Mouse (Mus musculus): ENCODE measurements around the gene Brd3.

Gene Brd3

DNA sequence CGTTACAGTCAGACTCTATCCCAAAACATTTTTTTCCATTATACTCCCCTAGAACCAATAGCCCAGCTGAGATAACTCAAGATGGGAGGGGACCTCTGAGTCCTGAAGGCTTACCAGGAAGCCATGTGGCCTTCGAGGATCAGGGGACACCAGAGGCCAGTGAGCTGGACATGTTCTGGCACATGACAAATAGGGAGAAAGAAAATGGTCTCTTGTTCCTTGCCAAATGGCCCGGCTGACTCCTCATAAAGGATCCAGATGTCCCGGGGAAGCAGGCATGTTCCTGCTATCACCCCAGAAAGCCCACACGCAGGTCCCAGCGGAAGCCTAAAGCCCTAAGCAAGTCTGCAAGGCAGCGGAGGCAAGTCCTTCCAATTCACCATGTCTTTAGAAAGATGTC, 83.9 kb downstream of the Brd3 start:
- DNase-seq: no peak

DNA sequence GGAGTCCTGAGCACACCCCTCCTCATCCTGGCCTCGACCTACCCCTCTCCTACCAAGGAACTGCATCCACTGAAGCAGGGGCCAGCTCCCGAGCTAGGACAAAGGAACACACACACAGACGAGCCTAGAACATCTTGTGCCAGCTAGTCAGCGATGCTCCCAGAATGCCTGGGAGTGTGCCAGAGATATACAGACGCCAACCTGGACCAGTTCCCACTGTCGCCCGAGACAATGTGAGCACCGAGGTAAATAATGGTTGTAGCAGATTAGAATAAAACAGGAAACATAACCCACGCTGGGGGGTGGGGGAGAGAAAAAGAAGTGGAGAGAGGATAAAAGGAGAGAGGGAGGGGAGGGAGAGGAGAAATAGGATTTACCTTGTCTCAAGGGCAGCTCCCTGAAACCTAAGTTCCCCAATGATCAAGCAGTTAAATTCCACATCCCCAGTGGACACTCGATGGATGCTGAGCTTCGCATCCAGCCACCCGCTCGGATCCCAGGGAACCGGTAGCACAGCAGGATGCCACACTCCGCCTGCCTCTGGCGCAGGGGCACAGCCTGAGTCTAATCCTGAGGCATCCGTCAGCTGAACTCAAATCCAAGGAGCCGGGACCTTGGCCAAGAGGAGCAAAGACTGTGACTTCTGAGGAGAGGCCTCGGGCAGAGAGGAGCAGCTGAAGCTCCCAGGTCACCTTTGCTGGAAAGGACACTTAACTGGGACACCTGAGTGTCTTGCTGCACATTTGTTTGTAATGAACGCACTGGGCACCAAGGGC, 86.0 kb downstream of the Brd3 start:
- DNase-seq: peak; percentile 58

DNA sequence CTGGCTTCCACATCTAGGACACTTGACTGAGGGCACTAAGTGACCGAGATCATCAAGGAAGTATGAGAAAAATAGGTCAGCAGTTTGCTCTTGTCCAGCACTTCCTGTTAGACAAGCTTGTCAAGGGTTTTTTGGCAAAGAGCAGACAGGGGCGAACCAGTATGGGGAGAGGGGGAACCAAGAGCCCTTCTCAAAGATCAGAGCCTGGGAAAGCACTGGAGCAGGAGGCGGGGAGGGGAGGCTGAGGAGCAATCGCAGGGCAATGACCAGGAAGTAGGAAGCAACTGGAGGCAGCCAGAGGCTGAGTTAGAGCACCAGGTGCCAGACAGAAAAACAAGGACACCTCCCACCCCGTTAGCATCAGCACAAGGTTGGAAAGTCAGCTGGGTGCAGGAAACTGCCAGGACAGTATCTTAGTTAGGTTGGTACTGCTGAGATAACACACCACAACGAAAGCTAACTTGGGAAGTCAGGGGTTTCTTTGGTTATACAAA, 88.8 kb downstream of the Brd3 start:
- no peak for DNase-seq

DNA sequence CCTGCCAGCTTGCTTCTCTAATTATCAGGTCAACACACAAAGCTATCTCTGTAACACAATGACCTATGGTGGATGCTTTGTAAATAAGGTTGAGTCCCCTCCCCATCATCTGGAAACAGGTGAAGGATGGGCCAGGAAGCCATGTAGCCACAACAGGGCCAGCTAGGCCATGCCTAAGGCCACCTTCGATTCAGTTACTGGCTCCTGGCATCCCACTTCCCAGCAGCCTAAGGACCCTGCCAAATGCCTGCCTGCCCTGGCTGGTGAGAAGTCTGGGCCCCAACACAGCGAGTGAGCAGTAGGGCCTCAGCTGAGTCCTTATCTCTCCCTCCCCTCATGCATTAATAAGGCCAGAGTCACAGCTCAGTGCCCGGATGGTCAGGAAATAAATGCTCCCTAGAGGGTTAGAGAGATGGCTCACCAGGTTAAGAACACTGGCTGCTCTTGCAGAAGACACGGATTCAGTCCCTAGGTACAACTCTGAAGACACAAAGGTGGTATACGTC, 89.8 kb downstream of the Brd3 start:
- DNase-seq: no peak

DNA sequence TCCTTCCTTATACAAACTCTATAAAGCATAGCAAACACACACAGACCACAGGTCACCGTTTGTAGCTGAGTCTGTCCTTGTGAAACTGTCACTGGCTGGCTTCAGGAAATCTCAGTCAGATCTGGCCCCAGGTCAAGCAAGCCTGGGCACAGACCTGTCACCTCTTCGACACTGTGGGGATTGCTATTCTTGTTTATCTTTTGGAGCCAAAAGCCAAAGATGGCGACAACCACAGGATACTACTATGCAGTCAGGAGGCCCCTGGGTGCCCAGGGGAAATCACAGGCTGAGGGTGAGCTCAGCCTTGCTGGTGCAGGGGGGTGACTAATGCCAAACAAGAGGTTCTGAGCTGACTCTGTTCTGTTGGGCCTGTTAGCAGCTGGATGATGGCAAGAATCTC, 91.0 kb downstream of the Brd3 start:
- no peak for DNase-seq

DNA sequence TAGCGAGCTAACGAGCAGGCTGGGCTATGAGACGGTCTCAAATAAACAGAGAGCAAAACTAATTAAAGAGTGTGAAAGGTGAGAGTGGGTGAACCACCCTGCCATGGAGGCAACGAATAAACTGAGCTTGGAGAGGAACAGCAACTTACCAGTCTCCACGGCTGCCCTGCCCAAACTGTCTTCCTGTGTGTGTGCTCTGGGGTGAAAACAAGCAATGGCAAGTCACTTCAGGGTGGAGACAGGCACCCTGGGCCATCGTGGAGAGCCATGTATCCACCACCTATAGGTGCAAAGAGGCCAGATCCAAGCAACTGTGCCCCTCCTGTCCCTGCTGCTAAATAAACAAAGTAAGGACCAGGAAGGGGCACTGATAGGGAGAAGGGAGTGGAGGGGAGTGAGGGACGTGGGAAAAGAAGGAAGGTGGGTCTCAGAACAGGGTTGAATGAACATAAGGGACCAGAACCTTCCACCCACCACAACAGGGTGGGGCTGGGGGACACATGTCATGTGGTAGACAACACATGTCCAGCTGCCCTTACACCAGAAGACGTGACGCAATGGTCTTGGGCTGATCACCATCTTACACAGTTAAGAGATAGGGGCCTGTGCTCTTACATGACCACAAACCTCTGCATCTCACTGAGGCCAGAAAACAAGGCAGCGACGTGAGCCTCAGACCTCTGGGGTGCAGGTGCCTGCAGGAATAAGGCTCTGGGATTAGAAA, 92.2 kb downstream of the Brd3 start:
- DNase-seq: no peak

DNA sequence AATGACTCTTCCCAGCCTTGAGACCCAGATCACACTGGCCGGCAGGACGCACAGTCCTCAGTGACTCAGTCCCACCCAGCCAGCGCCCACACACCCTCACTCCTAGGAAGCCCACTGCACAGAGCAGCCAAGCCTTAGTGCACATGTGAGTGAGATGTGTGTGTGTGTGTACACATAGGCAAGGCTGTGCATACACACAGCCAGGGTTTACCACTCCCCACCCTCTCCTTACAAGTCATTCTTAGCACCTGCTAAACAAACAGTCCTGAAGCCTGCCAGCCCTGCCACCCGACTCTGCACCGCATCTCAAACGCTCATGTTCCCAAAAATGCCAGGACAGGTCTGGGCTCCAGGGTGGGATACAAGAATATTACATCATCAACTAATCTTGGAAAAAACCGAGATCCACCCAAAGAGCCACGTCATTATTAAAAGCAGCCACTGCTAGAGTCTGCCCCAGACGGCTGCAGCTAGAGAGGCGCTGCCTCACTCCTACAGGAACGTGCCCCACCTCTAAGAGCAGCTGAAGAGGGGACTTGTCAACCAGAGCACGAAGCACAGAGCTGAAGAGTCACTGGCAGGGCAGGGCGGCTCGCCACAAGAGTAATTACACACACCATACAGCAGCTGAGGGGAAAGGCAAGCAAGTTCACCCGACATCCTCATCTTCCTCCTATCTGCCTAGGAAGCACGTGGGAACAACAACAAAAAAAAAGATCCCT, 93.4 kb downstream of the Brd3 start:
- DNase-seq: no peak

DNA sequence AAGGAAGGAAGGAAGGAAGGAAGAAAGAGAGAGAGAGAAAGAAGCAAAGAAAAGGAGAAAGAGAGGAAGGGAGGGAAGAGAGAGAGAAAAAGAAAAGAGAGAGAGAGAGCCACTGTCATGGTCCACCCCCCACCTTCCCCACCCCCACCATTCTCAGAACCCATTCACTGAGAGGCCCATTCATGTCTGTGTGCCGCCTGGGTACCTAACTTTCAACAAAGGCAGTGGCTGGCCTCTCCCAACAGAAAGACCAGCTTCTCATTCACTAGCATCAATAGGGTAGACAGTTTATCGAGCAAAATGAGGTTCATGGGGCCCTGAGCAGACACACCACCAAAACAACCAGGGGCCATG, 93.9 kb downstream of the Brd3 start:
- no peak for DNase-seq

DNA sequence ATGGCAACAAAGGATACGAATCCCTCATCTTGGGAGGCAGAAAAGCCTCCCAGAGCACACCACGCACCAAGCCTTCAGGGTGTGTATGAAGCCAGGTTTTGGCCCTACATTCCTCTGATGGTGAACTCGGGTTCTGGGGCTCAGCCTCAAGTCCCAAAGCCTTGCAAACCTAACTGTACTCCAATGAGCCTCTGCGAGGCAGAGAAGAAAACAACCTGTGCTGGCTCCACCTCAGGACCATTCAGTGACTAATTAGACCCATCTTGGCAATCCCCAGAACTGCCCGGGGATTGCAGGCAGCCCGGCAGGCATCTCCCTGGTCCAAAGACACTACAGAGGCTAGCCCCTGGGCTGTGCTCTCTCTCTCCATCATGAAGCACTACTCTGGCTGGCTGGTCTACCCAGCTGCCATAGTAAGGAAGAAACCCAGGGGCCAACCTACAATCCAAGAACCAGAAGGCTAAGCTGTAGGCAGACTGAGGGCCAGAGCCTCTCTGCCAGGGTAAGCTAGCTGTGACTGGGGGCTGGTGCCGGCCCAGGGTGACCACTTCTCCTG, 95.1 kb downstream of the Brd3 start:
- no peak for DNase-seq

DNA sequence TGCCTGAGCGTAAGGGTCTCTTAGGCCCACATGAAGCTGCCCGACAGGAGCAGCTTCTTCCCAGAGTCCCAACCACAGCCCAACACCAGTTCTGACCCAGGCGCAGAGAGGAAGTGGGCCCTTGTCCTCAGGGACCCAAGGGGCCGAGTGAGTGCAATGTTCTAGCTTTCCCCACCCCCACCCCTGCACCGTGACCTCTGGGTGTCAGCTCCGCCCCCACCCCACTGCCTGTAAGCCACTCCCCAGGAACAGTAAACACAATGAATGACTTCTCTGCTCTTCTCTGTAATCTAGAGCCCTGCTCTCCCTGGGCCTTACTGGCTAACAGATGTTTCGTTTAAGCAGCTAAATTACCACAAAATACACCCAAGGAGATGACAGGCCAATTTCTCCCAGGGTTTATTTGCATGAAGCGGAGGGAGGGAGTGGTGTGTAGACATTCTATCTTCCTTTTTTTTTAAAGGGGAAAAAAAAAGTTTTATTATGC, 95.7 kb downstream of the Brd3 start:
- no peak for DNase-seq

DNA sequence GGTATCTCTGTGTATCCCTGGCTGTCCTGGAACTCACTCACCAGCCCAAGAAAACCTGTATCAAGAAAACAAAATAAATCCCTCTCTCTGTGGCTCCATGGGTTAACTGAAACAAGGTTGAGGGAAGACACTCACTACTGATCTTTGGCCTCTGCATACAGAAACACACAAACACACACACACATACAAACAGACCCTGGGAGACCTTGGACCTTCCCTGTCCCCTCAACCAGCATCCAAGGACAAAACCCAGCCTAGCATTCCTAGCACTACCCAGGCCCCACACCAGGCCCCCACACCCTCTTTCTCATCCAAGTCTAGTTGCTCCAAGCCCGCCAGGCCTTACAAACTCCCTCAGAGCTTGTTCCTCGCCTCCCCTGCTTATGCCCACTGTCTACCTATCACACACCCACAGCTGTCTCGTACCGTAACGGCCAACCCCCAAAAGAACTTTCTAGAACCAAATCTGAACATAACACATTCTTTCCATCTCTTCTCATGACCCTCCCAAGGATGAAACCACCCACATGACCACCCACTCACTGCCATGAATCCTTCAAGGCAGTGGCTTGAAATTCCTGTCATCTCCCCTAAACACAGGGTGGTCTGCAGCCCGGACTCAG, 96.8 kb downstream of the Brd3 start:
- DNase-seq: no peak

DNA sequence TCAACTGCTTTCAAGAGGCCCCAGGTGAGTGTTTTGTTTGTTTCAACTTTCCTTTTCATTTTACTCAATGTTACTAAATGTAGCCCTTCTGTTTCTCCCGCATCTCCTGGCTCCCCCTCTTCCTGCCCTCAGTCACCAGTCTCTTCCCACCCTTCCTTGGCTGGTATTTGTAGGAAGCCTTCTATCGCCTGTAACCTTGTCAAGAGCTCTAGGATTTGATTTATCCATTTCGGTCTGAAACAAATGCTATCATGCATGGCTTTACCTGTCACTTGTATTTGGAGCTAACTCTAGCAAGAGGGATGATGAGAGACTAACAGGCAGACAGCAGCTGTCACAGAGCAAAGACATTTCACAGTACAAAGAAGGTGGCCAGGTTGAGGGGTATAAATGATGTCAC, 99.3 kb downstream of the Brd3 start:
- DNase-seq: no peak

DNA sequence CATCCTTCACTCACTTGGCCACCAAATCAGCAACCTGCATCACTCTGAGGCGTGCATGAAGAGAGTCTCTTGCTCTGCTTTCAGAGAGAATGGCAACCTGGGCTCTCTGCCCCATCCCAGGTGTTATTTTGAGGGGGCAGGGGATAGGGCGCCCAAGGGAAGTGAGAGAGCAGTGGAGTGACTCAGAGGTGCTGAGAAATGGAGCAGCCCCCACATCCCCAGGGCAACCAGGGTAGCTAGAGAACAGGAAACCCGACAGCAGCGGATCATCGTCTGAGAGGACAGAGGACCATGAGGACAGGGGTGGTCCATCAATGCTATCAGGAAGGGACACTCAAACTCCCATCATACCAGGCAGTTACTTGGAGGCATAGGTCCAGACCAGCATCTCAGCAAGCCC, 100.5 kb downstream of the Brd3 start:
- DNase-seq: no peak

DNA sequence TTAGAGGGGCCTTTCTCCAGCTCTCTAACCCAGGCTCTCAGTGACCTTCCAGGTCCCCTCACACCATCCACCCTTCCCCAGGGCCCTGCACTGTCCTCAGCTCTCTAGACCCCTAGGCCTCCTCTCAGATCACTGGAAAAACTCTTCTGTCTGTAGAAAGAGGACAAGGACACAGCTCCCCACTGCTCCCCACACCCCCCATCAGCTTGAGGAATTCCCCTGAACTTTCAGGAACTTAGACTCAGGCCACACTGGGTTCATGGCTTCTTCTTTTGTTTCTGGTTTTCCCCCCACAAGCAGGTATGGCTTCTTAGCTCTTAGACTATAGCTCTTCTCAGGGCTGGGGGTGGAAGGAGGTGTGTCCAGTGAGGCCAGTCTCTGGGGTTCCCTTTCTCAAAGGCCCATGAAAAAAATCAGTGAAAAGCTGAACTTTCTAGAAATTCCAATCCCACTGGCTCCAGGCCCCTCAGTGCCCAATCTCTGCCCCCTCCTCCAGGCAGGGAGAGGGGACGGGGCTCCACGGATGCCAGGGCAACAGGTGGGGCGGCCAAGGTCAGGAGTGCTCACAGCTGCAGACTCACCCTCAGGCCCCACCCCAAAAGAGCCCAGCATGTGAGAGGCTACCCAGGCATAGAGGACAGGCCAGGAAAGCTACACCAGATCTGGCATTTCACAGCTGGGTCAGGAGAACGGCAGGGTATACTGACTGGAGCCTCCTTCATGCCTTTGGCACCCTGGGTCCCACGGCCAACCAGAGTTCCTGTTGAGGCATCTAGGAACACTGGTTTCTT, 102.2 kb downstream of the Brd3 start:
- no peak for DNase-seq

DNA sequence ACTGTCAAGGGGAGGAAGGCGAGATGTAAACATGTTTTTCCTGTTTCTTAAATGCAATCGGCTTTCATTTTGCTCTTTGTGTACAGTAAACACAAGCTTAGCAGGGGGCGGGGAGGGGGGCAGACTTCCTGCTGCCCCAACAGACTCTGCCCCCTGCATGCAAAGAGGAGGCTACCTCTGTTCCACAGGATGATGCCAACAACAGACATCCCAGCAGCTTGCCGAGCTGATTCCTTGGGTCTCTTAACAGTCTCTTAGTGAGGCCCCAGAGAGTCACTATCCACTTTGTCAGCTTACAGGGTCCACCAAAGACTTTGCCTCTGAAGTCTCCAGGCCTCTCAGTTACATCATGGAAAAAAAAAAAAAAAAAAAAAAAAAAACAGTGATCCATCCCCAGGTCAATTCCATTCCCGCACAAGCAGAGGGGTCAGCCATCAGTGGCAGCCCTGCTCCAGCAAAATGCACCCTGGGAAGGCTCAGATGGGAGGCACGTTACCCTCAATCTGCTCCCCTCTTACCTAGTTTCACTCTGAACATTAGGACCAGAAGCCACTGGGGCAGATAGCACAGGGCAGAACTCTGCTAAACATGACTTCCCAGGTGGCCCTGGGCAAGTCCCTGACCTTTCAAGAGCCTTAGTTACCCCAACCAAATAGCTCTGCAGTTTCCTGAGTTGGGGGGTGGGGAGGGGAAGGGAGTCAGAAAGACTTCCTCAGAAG, 102.9 kb downstream of the Brd3 start:
- no peak for DNase-seq

DNA sequence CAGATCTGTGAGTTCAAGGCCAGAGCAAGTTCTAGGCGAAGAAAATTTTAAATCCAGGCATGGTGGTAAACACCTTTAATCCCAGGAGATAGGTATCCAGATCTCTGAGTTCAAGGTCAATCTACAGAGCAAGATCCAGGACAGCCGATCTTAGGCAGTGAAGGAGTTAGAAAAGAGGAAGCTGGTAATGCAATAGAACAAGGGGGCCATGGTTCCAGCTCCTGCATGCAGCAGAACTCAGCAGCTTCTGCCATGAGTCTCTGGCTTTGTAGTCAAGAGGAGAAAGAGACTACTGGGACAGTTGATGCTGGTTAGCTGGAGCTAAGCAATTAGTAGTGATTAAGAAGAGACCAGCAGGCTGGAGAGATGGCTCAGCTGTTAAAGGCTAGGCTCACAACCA, 105.9 kb downstream of the Brd3 start:
- no peak for DNase-seq

DNA sequence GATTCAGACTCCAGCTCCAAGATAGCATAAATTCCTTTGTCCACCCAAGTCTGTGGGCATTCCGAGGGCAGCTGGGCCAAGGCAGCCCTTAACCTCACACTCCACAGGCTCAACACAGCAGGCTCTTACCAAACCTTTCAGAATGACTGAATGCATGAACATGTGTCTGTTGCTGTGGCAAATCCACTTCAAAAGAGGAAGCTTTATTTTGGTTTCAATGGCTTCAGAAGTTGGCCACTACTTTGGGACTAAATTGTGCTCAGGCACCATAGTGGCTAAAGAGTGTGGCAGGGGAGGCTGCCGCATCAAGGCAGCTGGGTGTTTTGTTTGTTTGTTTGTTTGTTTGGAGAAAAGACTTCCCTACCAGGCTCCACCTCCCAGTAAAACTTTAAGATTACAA, 107.4 kb downstream of the Brd3 start:
- no peak for DNase-seq

DNA sequence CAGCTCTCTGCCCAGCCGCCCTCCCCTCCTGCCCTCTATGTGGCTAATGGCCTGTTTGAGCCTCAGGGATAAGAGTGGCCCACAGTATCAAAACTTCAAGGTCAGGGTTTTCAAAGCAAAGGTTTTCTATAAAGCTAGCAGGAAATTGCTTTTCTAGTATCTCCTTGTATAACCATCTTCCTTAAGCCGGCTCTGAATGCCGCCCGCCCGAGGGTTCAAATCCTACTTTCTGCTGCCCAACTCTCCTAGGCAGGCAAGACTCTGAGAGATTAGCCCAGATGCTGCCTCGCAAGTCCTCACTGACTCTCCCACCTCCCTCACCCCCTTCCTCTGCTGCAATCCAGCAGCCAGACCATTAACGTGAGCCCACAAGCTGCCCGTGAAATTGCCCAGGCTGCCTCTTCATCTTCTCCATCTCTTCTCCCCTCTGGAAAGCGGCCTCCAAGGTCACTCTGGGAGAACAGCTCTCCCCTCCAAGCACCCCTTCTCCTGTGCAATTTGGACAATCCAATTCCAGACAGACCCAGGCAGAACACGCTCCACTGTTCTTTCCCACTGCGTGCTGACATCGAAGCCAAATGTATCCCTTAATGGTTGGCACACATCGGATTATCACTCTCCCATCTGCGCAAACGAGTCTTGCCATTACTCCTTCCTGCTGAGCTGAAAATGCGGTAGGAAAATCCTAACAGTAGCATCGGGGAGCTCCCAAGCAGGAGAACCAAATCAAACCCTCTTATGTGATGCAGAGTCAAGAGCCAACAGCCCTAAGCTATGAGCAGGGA, 110.6 kb downstream of the Brd3 start:
- no peak for DNase-seq

All from right cerebral cortex, postnatal 4 days (tissue).